Mouse (Mus musculus): ENCODE measurements around the gene Pcsk2. TPM values are rescaled to one million over a fixed set of nuclear protein-coding genes. Genes with fewer than 3 reads are reported as not detected.

Gene Pcsk2
- polyA plus RNA-seq, 1 experiment from 2014 or later, result 2.2 TPM

DNA sequence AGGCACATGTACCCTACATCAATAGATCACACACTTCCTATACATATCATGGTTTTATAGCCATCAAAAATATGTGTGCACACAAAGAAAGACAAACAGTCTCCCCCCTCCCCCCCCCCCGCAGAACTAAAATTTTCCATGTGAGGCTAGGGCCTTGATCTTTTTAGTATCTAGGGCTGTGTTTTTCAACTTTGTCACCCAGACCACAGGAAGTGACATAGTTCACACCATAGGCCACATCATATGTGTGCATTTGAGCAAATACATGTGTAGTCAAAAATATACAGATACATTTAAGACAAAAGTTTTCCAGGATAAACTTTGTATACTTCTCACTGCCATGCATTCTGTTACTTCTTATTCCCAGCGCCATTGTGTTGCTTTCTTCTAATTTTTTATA, 293.5 kb downstream of the Pcsk2 start:
- Histone ChIP-seq H3K27ac (ENCODE audit: low read depth, low read length) (no peak overlapping the region), H3K9ac (ENCODE audit: low read length) (no peak overlapping the region), H3K4me1 (replicated peaks; ENCODE audit: control insufficient read depth, insufficient read depth, low read length) (no peaks in the 10 kb centered on the region), H3K9me3 (ENCODE audit: control insufficient read depth, low read length) (no peaks in the 10 kb centered on the region), H3K4me2 (ENCODE audit: low read depth, low read length, severe bottlenecking) (no peak overlapping the region), H3K4me3 (ENCODE audit: low read depth, low read length) (no peak overlapping the region), H3K36me3 (ENCODE audit: control insufficient read depth, insufficient read depth, low read length) (no peaks in the 10 kb centered on the region), H3K27me3 (ENCODE audit: control insufficient read depth, insufficient read depth, low read length) (no peaks in the 10 kb centered on the region)
- 74% methylated on average over 2 of the region's 2 CpGs for WGBS
- no peak for ATAC-seq (replicated peaks; ENCODE audit: low FRiP score)
- no peak for DNase-seq (ENCODE audit: low spot score)

DNA sequence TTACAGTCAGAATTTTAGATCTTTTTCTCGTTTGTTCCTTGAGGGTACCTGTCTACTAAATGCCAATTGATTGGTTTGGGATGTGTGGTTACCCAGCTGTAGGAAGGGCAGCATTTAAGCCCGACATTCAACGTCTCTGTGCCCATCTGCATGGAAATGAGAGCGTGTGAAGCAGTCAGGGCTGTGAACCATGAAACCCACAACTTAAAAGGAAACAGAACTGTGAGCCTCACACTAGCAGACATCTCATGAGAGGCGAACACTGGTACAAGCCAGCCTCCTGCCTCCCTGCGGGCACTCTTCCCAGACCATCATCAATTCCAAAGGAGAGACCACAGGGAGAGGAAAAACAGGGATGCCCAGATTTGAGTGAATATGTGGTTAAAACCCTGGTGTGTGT, 294.9 kb downstream of the Pcsk2 start:
- no peak for DNase-seq (ENCODE audit: low spot score)
- Histone ChIP-seq H3K4me3 (ENCODE audit: low read depth, low read length) (no peak overlapping the region), H3K9ac (ENCODE audit: low read length) (no peak overlapping the region), H3K36me3 (ENCODE audit: control insufficient read depth, insufficient read depth, low read length) (no peaks in the 10 kb centered on the region), H3K9me3 (ENCODE audit: control insufficient read depth, low read length) (no peaks in the 10 kb centered on the region), H3K4me1 (replicated peaks; ENCODE audit: control insufficient read depth, insufficient read depth, low read length) (no peaks in the 10 kb centered on the region), H3K27me3 (ENCODE audit: control insufficient read depth, insufficient read depth, low read length) (no peaks in the 10 kb centered on the region), H3K4me2 (ENCODE audit: low read depth, low read length, severe bottlenecking) (no peak overlapping the region), H3K27ac (ENCODE audit: low read depth, low read length) (no peak overlapping the region)
- no peak for ATAC-seq (replicated peaks; ENCODE audit: low FRiP score)
- 79% methylated on average over 6 of the region's 6 CpGs for WGBS

DNA sequence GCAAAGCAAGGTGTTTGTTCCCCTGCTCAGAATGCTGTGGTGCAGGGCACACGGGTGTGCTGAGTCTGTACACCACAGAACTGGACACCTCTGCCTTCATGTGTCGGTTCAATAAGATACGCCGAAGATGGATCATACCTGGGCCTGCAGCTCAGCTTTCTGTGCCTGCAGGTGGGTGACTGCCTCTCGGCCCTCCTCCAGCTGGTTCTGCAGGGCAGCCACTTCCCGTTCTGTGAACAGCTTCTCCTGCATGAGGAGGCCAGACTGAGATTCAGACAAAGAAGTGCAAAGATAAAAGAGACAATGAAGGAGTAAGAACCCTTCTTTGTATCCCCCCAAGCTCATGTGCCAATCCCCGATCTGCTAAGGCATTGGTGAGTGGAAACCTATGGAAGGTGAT, 295.6 kb downstream of the Pcsk2 start:
- Histone ChIP-seq H3K4me2 (ENCODE audit: low read depth, low read length, severe bottlenecking) (no peak overlapping the region), H3K36me3 (ENCODE audit: control insufficient read depth, insufficient read depth, low read length) (no peaks in the 10 kb centered on the region), H3K9me3 (ENCODE audit: control insufficient read depth, low read length) (no peaks in the 10 kb centered on the region), H3K4me3 (ENCODE audit: low read depth, low read length) (no peak overlapping the region), H3K27ac (ENCODE audit: low read depth, low read length) (no peak overlapping the region), H3K27me3 (ENCODE audit: control insufficient read depth, insufficient read depth, low read length) (no peaks in the 10 kb centered on the region), H3K9ac (ENCODE audit: low read length) (no peak overlapping the region), H3K4me1 (replicated peaks; ENCODE audit: control insufficient read depth, insufficient read depth, low read length) (no peaks in the 10 kb centered on the region)
- DNase-seq (ENCODE audit: low spot score) (no peak), ATAC-seq (replicated peaks; ENCODE audit: low FRiP score) (no peak)
- 75% methylated on average over 7 of the region's 7 CpGs for WGBS

DNA sequence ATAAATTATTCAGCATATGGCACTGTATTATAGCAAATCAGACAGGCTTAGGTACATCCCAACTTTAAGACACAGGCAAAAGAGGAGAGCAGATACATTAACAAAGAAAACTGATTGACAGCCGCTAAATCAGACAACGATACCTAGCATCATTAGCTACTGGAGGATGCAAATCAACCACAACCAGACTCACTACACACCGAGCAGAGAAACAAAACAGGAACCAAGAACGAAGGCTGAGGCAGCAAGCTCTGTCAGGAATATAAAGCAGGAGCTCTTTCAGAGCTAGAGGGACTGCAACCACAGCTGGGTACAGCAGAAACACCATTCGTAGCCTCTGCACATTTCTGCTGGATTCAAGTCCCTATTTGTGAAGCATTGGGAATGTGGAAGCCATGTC, 298.8 kb downstream of the Pcsk2 start:
- Histone ChIP-seq H3K9ac (ENCODE audit: low read length) (no peak overlapping the region), H3K4me2 (ENCODE audit: low read depth, low read length, severe bottlenecking) (no peak overlapping the region), H3K36me3 (ENCODE audit: control insufficient read depth, insufficient read depth, low read length) (no peaks in the 10 kb centered on the region), H3K4me1 (replicated peaks; ENCODE audit: control insufficient read depth, insufficient read depth, low read length) (no peaks in the 10 kb centered on the region), H3K4me3 (ENCODE audit: low read depth, low read length) (no peak overlapping the region), H3K27me3 (ENCODE audit: control insufficient read depth, insufficient read depth, low read length) (no peaks in the 10 kb centered on the region), H3K9me3 (ENCODE audit: control insufficient read depth, low read length) (no peaks in the 10 kb centered on the region), H3K27ac (ENCODE audit: low read depth, low read length) (no peak overlapping the region)
- ATAC-seq (replicated peaks; ENCODE audit: low FRiP score), result no peak
- no peak for DNase-seq (ENCODE audit: low spot score)
- WGBS, result 81% methylated on average over 5 of the region's 5 CpGs

DNA sequence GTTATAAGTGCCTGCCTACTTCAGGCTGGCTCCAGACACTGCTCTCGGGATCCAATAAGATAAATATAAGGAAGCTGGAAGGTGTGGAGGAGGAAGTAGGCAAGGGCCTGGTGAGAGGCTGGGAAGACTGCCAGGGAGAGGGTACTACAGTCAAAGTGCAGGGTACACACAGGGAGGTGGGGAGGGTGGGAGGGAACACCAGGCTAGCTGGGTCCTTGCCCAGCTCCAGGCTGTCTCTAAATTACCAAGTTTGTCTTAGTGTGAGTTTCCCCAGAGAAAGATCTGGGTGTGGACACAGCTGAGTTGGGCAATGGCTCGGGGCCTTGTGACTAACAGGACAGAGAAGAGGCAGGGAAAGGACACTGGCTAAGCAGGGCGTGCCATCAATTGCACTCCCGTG, 300.8 kb downstream of the Pcsk2 start:
- H3K4me1 ChIP-seq (replicated peaks; ENCODE audit: control insufficient read depth, insufficient read depth, low read length), result no peaks in the 10 kb centered on the region
- no peaks in the 10 kb centered on the region for H3K9me3 ChIP-seq (ENCODE audit: control insufficient read depth, low read length)
- 73% methylated on average over 4 of the region's 4 CpGs for WGBS
- H3K27me3 ChIP-seq (ENCODE audit: control insufficient read depth, insufficient read depth, low read length), result no peaks in the 10 kb centered on the region
- H3K27ac ChIP-seq (ENCODE audit: low read depth, low read length), result no peak overlapping the region
- no peak overlapping the region for H3K4me3 ChIP-seq (ENCODE audit: low read depth, low read length)
- H3K36me3 ChIP-seq (ENCODE audit: control insufficient read depth, insufficient read depth, low read length), result no peaks in the 10 kb centered on the region
- H3K4me2 ChIP-seq (ENCODE audit: low read depth, low read length, severe bottlenecking), result no peak overlapping the region
- DNase-seq (ENCODE audit: low spot score), result no peak
- no peak overlapping the region for H3K9ac ChIP-seq (ENCODE audit: low read length)
- no peak for ATAC-seq (replicated peaks; ENCODE audit: low FRiP score)

DNA sequence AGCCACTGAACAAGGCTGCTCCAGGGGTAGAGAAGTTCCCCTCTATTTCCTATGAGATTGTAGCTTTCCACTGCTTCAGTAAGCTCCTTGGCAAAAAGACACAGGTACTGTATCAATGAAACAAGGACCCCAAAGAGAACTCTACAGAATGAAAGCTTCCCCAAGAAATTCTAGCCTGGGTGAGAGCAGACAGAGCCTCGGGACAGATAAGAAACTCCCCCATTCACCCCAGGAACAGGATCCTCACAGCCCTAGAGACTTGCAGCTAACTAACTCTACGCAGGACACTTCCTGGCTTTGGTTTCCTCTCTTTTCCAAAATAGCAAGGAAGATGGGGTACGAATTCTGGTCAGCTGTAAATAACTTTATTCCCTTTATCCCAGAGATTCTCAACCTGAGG, 301.3 kb downstream of the Pcsk2 start:
- no peaks in the 10 kb centered on the region for H3K36me3 ChIP-seq (ENCODE audit: control insufficient read depth, insufficient read depth, low read length)
- ATAC-seq (replicated peaks; ENCODE audit: low FRiP score) (no peak), DNase-seq (ENCODE audit: low spot score) (no peak)
- no peaks in the 10 kb centered on the region for H3K27me3 ChIP-seq (ENCODE audit: control insufficient read depth, insufficient read depth, low read length)
- no peaks in the 10 kb centered on the region for H3K9me3 ChIP-seq (ENCODE audit: control insufficient read depth, low read length)
- H3K27ac ChIP-seq (ENCODE audit: low read depth, low read length), result no peak overlapping the region
- H3K9ac ChIP-seq (ENCODE audit: low read length), result no peak overlapping the region
- H3K4me1 ChIP-seq (replicated peaks; ENCODE audit: control insufficient read depth, insufficient read depth, low read length), result no peaks in the 10 kb centered on the region
- no peak overlapping the region for H3K4me3 ChIP-seq (ENCODE audit: low read depth, low read length)
- 73% methylated on average over 3 of the region's 3 CpGs for WGBS
- no peak overlapping the region for H3K4me2 ChIP-seq (ENCODE audit: low read depth, low read length, severe bottlenecking)

DNA sequence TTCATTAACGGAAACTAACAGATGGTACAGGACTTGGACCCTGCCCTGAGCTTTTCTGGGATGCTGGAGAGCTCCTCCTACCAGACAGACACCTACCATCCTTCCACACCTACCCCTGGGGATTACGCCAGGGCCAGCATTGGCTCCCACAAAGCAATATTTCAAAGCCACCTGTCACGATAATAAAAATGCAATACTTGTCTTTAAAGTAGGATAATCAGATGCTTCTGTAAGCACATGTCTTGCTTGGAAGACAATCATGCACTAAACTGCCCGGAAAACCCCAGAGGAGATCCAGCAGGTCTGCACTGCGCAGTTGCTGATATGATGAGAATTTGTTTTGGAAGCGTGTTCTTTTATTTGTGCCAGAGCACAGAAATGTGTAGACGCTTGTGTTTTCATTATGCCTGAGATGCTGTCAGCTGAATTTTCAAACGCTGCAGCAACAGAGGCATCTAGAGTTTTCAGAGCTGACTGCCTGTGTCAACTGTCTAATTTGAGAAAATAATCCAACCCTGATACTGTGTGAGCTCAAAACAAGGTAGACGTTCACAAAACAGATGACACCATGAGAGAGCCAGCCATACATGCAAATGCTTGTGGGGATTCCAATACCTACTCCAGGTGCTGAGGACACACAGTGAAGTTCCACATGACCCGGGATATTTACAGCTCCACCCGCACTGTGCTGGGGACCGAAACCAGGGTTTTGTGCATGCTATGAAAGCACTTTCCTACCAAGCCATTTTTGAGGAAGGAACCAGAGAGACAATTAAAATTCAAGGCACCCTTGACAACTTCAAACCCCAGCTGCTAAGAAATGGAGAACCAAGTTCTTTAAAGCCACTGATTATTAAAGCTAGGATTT, 305.6 kb downstream of the Pcsk2 start:
- ATAC-seq (replicated peaks; ENCODE audit: low FRiP score), result no peak
- no peak for DNase-seq (ENCODE audit: low spot score)
- no peaks in the 10 kb centered on the region for H3K27me3 ChIP-seq (ENCODE audit: control insufficient read depth, insufficient read depth, low read length)
- no peak overlapping the region for H3K4me2 ChIP-seq (ENCODE audit: low read depth, low read length, severe bottlenecking)
- H3K9ac ChIP-seq (ENCODE audit: low read length), result no peak overlapping the region
- 89% methylated on average over 12 of the region's 12 CpGs for WGBS
- H3K36me3 ChIP-seq (ENCODE audit: control insufficient read depth, insufficient read depth, low read length), result no peaks in the 10 kb centered on the region
- no peaks in the 10 kb centered on the region for H3K4me1 ChIP-seq (replicated peaks; ENCODE audit: control insufficient read depth, insufficient read depth, low read length)
- H3K27ac ChIP-seq (ENCODE audit: low read depth, low read length), result no peak overlapping the region
- H3K9me3 ChIP-seq (ENCODE audit: control insufficient read depth, low read length), result no peaks in the 10 kb centered on the region
- no peak overlapping the region for H3K4me3 ChIP-seq (ENCODE audit: low read depth, low read length)

DNA sequence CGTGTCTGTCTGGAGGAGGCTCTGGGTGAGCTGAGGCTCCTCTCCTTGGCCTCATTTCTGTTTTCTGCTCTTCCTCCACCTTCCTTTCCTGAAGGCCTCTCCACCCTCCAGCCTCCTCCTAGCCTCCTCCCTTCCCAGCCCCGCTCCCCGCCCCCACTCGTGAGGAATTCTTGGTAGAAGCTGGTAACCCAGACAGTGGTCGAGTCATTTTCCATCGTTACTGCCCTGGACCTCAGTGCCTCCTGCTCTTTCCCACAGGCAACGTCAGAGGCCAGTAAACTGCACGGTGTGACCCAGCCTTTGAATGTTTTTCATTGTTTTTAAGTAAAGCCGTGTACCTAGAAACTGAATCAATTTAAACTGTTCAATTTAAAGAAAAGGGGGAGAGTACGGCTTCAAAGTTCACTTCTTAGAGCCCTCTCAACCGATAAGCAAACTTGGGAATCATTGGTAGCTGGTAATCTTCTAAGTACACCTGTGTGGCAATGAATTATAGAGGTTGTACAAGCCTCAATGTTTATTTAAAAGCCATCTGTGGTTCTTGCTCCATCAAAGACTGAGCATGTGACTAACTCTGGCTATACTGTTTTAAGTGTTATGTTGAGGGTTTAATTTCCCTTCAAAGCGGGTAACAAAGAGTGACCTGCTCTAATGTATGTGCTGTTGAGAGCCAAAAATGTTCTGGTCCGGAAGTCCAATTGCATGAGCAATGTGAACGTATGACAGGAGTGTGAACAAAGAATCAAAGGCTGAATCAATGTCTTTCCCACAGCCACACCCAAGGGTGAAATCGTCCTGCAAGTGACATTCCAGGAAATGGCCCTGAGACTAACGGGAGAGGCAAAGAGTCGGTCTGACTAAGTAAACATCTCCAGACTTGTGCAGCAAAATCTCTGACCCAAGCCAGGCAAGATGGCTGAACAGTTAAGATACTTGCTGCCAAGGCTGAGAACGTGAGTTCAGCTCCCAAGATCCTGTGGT, 306.6 kb downstream of the Pcsk2 start:
- WGBS, result 67% methylated on average over 18 of the region's 18 CpGs
- DNase-seq (ENCODE audit: low spot score) (no peak), ATAC-seq (replicated peaks; ENCODE audit: low FRiP score) (no peak)
- H3K27me3 ChIP-seq (ENCODE audit: control insufficient read depth, insufficient read depth, low read length), result no peaks in the 10 kb centered on the region
- no peak overlapping the region for H3K9ac ChIP-seq (ENCODE audit: low read length)
- no peak overlapping the region for H3K27ac ChIP-seq (ENCODE audit: low read depth, low read length)
- H3K4me2 ChIP-seq (ENCODE audit: low read depth, low read length, severe bottlenecking), result no peak overlapping the region
- no peaks in the 10 kb centered on the region for H3K4me1 ChIP-seq (replicated peaks; ENCODE audit: control insufficient read depth, insufficient read depth, low read length)
- no peaks in the 10 kb centered on the region for H3K9me3 ChIP-seq (ENCODE audit: control insufficient read depth, low read length)
- no peak overlapping the region for H3K4me3 ChIP-seq (ENCODE audit: low read depth, low read length)
- no peaks in the 10 kb centered on the region for H3K36me3 ChIP-seq (ENCODE audit: control insufficient read depth, insufficient read depth, low read length)

Measured in forebrain, embryonic 11.5 days (tissue).